Mouse (Mus musculus) hindbrain, postnatal 0 days (tissue): ENCODE results near the gene Klhl3. TPM values are rescaled to one million over a fixed set of nuclear protein-coding genes. Genes with fewer than 3 reads are reported as not detected.

Experiments
- ATAC-seq: fragments of 200-750 bp; cut with Nextera tagmentation; 2 replicates; pipeline ENCODE4 v1.8.0; 2017; ENCODE audit warnings: mild to moderate bottlenecking, moderate TSS enrichment, moderate library complexity
- DNase-seq: peaks from one replicate; pipeline ENCODE4 v3.0.0-alpha.2; 2015; ENCODE audit warnings: low spot score
- H3K27ac ChIP-seq: fragments of 300-500 bp; sonication (generic); 2 replicates; pipeline ENCODE4 v1.5.1; 2014; ENCODE audit warnings: mild to moderate bottlenecking
- H3K27me3 ChIP-seq: fragments of 300-500 bp; sonication (generic); 2 replicates; pipeline ENCODE4 v1.6.1; 2014; ENCODE audit warnings: low read length, mixed read lengths; ENCODE audit not compliant: insufficient read depth
- H3K36me3 ChIP-seq: fragments of 300-500 bp; sonication (generic); 2 replicates; pipeline ENCODE4 v1.6.1; 2014; ENCODE audit warnings: low read length, mixed read lengths; ENCODE audit not compliant: insufficient read depth
- H3K4me1 ChIP-seq: fragments of 300-500 bp; sonication (generic); 2 replicates; pipeline ENCODE4 v1.6.1; 2014; ENCODE audit warnings: antibody characterized with exemption, low read length, mixed read lengths; ENCODE audit not compliant: insufficient read depth
- H3K4me2 ChIP-seq: fragments of 300-500 bp; sonication (generic); 2 replicates; pipeline ENCODE4 v1.6.1; 2014; ENCODE audit warnings: low read depth, mild to moderate bottlenecking, low read length, moderate library complexity, mixed read lengths
- H3K4me3 ChIP-seq: fragments of 300-500 bp; sonication (generic); 2 replicates; pipeline ENCODE4 v1.5.1; 2014; ENCODE audit warnings: low read length
- H3K9ac ChIP-seq: fragments of 300-500 bp; sonication (generic); replicated peaks from 2 replicates; pipeline ENCODE4 v1.6.1; 2014; ENCODE audit warnings: mild to moderate bottlenecking, low read length, moderate library complexity, mixed read lengths
- H3K9me3 ChIP-seq: fragments of 300-500 bp; sonication (generic); 2 replicates; pipeline ENCODE4 v1.6.1; 2016; ENCODE audit warnings: low read length, mixed read lengths
- CTCF ChIP-seq: IDR thresholded peaks from 2 replicates; pipeline ENCODE4 v1.5.1; 2016; ENCODE audit warnings: antibody characterized with exemption, control low read depth, low read depth
- WGBS: fragments of 180-500 bp; shearing (Covaris S2); extraction: QIAGEN DNeasy Blood & Tissue Kit; methylation state at CpG from one replicate; pipeline ENCODE4 v1.1.7; 2014; 5-methylcytosine and 5-hydroxymethylcytosine counted together
- polyA plus RNA-seq: library from polyadenylated mRNA; unstranded; fragments of >200 nt; fragmentation: Nextera tagmentation; extraction: Ambion mirVana; gene quantifications from 2 replicates; pipeline ENCODE4 v1.2.1, GENCODE M21; 2015
- total RNA-seq: library from RNA; depleted of rRNA; stranded (reverse); fragments of >200 nt; gene quantifications from 2 replicates; pipeline ENCODE4 v1.2.3, GENCODE M21; 2014

Klhl3 gene
- total and polyA plus RNA-seq, 2 experiments from 2014 or later = 10.2 to 10.6 TPM

- no peak for TF ChIP-seq CTCF
- H3K9me3 ChIP-seq = no peaks in the 10 kb centered on the region
- no peaks in the 10 kb centered on the region for H3K27me3 ChIP-seq
- WGBS = 51% methylated on average over 2 of the region's 2 CpGs
- H3K4me1 ChIP-seq = peaks cover 9% of the 10 kb centered on the region; the same call in 1 of the 2 replicates
- no peak overlapping the region for H3K4me3 ChIP-seq
- H3K4me2 ChIP-seq = peak overlapping the region; percentile 2; the same call in 1 of the 2 replicates
- H3K27ac ChIP-seq = no peak overlapping the region
- DNase-seq (no peak), ATAC-seq (no peak)
- no peak overlapping the region for H3K9ac ChIP-seq
- no peaks in the 10 kb centered on the region for H3K36me3 ChIP-seq
These were observed 11.6 kb upstream of the Klhl3 start for GRCm38 (mm10) chr13:58124989-58125388.

DNA sequence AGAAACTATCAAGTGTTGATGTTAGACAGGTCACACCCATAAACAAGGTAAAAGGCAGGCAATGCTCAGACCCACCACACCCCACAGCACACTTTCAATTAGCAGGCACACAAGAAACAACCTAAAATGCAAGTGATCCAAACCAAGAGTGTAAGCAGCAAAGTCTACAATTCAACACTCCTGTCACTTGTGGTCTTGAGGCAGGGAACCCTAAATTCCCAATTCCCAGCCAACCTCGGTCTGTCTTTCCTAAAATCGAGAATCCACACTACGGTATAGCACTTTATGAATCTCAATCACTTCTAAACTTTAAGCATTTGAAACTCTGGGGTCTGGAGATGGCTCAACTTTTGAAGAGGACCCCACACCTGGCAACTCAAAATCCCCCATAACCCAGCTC is 10.9 kb upstream of the Klhl3 start:
- 85% methylated on average over 3 of the region's 3 CpGs for WGBS
- H3K27me3 ChIP-seq = no peaks in the 10 kb centered on the region

GRCm38 (mm10) chr13:58123381-58123780 is 10.0 kb upstream of the Klhl3 start:
- Histone ChIP-seq H3K4me1 (peaks cover 9% of the 10 kb centered on the region; the same call in 1 of the 2 replicates), H3K9ac (no peak overlapping the region), H3K27ac (no peak overlapping the region), H3K9me3 (no peaks in the 10 kb centered on the region), H3K4me3 (no peak overlapping the region), H3K4me2 (no peak overlapping the region), H3K36me3 (no peaks in the 10 kb centered on the region), H3K27me3 (no peaks in the 10 kb centered on the region)
- TF ChIP-seq CTCF = no peak
- WGBS = 54% methylated on average over 8 of the region's 8 CpGs
- ATAC-seq (no peak), DNase-seq (no peak)

More for the DNA sequence above, 10.9 kb upstream of the Klhl3 start:
- Histone ChIP-seq H3K4me1 (peaks cover 9% of the 10 kb centered on the region; the same call in 1 of the 2 replicates), H3K4me2 (no peak overlapping the region), H3K36me3 (no peaks in the 10 kb centered on the region), H3K27ac (no peak overlapping the region), H3K9ac (no peak overlapping the region), H3K9me3 (no peaks in the 10 kb centered on the region), H3K4me3 (no peak overlapping the region)
- TF ChIP-seq CTCF = no peak
- ATAC-seq (no peak), DNase-seq (no peak)

DNA sequence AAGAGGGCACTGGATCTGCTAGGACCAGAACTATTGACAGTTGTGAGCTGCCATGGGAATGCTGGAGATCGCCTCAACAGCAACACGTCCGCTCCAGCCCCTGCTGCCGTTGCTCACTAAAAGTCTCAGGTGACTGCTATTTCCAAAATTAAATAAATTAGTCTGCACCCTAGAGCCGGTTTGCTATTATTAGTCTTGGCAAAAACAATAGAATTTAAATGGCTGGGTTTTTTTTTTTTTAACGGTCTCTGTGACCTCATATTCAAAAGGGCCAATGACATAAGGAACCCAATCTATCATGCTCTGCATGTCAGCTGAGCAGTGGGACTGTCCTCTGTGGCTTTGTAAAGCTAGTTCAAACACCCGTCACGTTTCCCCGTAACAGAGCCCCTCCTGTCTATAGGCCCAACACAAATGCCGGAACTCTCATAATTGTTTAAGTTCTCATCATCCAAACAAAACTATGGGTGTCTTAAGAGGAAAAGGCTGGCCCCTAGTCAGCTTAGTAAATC is 9.4 kb upstream of the Klhl3 start:
- no peak overlapping the region for H3K4me3 ChIP-seq
- no peak overlapping the region for H3K9ac ChIP-seq
- no peaks in the 10 kb centered on the region for H3K9me3 ChIP-seq
- WGBS = 37% methylated on average over 10 of the region's 10 CpGs
- TF ChIP-seq CTCF = no peak
- H3K27me3 ChIP-seq = no peaks in the 10 kb centered on the region
- H3K27ac ChIP-seq = no peak overlapping the region
- DNase-seq = no peak
- no peaks in the 10 kb centered on the region for H3K36me3 ChIP-seq
- peaks cover 9% of the 10 kb centered on the region; the same call in 1 of the 2 replicates for H3K4me1 ChIP-seq
- H3K4me2 ChIP-seq = no peak overlapping the region
- ATAC-seq = no peak

GRCm38 (mm10) chr13:58117318-58118017 is 4.1 kb upstream of the Klhl3 start:
- TF ChIP-seq CTCF = peak; percentile 72
- WGBS = 72% methylated on average over 8 of the region's 8 CpGs

GRCm38 (mm10) chr13:58116801-58117200 is 3.4 kb upstream of the Klhl3 start:
- TF ChIP-seq CTCF = no peak

More at GRCm38 (mm10) chr13:58117318-58118017, 4.1 kb upstream of the Klhl3 start:
- H3K4me2 ChIP-seq = no peak overlapping the region
- H3K9ac ChIP-seq = no peak overlapping the region
- peak; percentile 70 for DNase-seq
- H3K9me3 ChIP-seq = no peaks in the 10 kb centered on the region
- H3K4me1 ChIP-seq = no peaks in the 10 kb centered on the region
- H3K4me3 ChIP-seq = no peak overlapping the region
- H3K27me3 ChIP-seq = no peaks in the 10 kb centered on the region
- no peak overlapping the region for H3K27ac ChIP-seq
- ATAC-seq = no peak
- H3K36me3 ChIP-seq = no peaks in the 10 kb centered on the region

GRCm38 (mm10) chr13:58115227-58115626 is 1.8 kb upstream of the Klhl3 start:
- WGBS = 65% methylated on average over 13 of the region's 13 CpGs
- peaks cover 12% of the 10 kb centered on the region; the same call in 1 of the 2 replicates for H3K4me1 ChIP-seq
- no peaks in the 10 kb centered on the region for H3K36me3 ChIP-seq
- no peak for TF ChIP-seq CTCF
- no peak overlapping the region for H3K4me3 ChIP-seq
- DNase-seq = no peak
- no peak overlapping the region for H3K27ac ChIP-seq
- H3K4me2 ChIP-seq = no peak overlapping the region
- H3K27me3 ChIP-seq = no peaks in the 10 kb centered on the region
- no peak overlapping the region for H3K9ac ChIP-seq
- no peak for ATAC-seq
- H3K9me3 ChIP-seq = no peaks in the 10 kb centered on the region

More at GRCm38 (mm10) chr13:58116801-58117200, 3.4 kb upstream of the Klhl3 start:
- Histone ChIP-seq H3K9me3 (no peaks in the 10 kb centered on the region), H3K27ac (no peak overlapping the region), H3K4me3 (no peak overlapping the region), H3K27me3 (no peaks in the 10 kb centered on the region), H3K9ac (no peak overlapping the region), H3K4me2 (no peak overlapping the region), H3K4me1 (peaks cover 5% of the 10 kb centered on the region; the same call in 1 of the 2 replicates), H3K36me3 (no peaks in the 10 kb centered on the region)
- 88% methylated on average over 2 of the region's 2 CpGs for WGBS
- no peak for ATAC-seq
- DNase-seq = no peak
